Mouse (Mus musculus) olfactory bulb, adult 2 months (tissue): ENCODE results near the gene Dock4.

Experiments
- CTCF ChIP-seq: fragments of 200-500 bp; IDR thresholded peaks from 2 replicates; pipeline ENCODE4 v1.5.1; 2012; ENCODE audit warnings: low read depth, mild to moderate bottlenecking, low read length, moderate library complexity; ENCODE audit not compliant: insufficient read depth
- POLR2A ChIP-seq: fragments of 200-500 bp; IDR thresholded peaks from 2 replicates; pipeline ENCODE4 v1.6.1; 2012; ENCODE audit warnings: mild to moderate bottlenecking, low read depth, low read length, moderate library complexity; ENCODE audit not compliant: insufficient read depth

- no peak for TF ChIP-seq CTCF
- TF ChIP-seq POLR2A = no peak
These were observed 268.5 kb downstream of the Dock4 start for GRCm38 (mm10) chr12:40714288-40714687.
